Mouse (Mus musculus): ENCODE measurements around the gene Plcb1. TPM values are rescaled to one million over a fixed set of nuclear protein-coding genes. Genes with fewer than 3 reads are reported as not detected.

Plcb1 gene
- total RNA-seq (2015; ENCODE audit: low replicate concordance) = 0.96 and 3.3 TPM in 2 replicates
- total RNA-seq (2017; ENCODE audit: low replicate concordance) = 1.8 and 9.5 TPM in 2 replicates

DNA sequence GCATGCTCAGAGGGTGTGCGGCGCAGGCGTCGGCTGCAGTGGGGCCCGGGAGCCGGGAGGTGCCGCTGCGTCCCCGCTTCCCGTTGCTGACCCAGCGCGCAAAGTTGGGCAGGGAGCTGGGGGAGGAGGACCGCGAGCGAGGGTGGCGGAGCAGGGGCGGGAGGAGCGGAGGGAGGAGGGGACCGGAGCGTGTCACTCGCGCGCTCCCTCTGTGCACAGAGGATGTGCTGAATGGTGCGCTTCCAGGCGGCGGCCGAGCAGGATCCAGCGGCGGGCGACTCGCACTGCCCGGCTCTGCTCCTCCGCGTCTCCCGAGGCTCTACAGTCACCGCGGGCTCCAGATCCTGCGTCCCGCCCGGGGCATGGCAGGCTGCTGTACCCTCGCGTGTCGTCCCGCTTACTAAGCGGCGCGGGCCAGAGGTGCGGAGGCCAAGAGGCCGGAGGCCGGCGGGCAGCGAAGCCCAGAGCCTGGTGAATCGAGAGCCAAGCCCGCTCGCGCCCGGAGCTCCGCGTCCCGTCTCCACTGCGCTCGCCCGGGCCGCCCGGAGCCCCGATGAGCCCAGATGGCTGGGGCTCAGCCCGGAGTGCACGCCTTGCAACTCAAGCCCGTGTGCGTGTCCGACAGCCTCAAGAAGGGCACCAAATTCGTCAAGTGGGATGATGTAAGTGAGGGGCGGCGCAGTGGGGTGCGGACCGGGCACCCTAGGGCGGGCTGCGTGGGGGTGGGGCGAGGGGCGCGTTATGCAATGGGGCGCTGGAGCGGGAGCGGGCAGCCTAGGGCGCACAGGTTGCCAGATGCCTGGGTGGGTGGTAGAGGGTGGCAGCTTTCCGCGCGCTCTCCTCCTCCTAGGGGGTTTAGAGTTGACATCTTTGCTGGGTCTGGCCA, at the start of gene Plcb1:
Gene Plcb1 (plus strand): TSS at position 98 of the 886 bp plus-strand sequence.
- ATAC-seq (replicated peaks; ENCODE audit: low FRiP score, poor library complexity, severe bottlenecking) = no peak

- ATAC-seq (replicated peaks; ENCODE audit: low FRiP score, poor library complexity, severe bottlenecking) = no peak
Observed at GRCm38 (mm10) chr2:134755537-134755936, 30.3 kb upstream of the Plcb1 start.

DNA sequence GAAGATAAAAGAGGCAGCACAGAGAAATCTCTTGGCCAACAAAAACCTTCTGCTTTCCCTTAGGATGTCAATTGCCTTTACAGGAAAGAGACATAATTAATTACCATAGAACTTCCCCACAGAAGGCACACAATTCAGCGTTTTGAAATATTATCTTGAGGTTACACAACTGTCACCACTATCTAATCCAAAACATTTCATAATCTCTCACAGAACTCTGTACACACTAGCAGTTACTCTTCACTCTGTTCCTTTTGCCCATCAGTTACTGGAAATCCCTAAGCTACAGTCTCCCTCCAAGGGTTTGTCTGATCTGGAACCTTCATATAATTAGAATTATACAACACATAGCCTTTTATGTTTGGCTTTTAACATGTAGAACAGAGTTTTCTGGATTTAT, 29.8 kb upstream of the Plcb1 start:
- no peak for ATAC-seq (replicated peaks; ENCODE audit: low FRiP score, poor library complexity, severe bottlenecking)

- ATAC-seq (replicated peaks; ENCODE audit: low FRiP score, poor library complexity, severe bottlenecking) = no peak
Observed at GRCm38 (mm10) chr2:134761029-134761428, 24.8 kb upstream of the Plcb1 start.

- ATAC-seq (replicated peaks; ENCODE audit: low FRiP score, poor library complexity, severe bottlenecking) = peak; percentile 78
Observed at GRCm38 (mm10) chr2:134763406-134763990, 22.4 kb upstream of the Plcb1 start.

- no peak for ATAC-seq (replicated peaks; ENCODE audit: low FRiP score, poor library complexity, severe bottlenecking)
Observed at GRCm38 (mm10) chr2:134764506-134764905, 21.4 kb upstream of the Plcb1 start.

DNA sequence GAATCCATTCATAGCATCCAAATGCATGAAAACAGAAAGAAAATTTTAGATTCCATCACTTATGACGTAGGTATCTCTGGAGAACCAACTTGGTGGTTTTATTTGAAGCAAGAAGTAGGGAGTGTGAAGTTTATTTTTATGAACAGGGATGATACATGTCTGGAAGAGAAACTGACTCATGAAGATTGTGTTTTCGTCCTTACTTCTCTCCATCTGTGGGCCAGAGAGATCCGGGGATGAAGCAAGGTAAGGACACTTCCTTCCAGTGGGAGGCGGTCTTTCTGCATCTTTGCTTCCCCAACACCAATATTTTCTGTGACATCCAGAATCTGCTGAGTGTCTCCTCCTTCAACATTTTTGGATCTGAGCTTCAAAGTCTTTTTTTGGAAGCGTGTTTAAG, 6.0 kb upstream of the Plcb1 start:
- no peak for ATAC-seq (replicated peaks; ENCODE audit: low FRiP score, poor library complexity, severe bottlenecking)

DNA sequence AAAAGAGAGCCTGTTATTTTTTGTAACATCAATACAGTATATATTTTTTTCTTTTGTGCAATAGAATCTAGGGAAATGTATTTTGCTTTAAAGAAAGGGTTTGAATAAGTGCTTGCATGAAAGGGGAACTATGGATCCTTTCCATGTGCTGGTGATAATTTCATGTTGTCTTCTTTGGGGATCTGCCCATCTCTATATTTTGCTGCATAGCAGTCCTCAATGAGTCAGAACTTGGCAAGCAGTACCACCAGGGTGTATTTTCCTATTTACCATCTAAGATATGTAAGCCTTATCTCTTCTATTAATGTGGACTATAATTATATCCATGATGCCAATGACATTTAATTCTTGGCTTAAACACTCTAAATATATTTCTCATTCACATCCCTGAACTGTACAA, 5.6 kb upstream of the Plcb1 start:
- ATAC-seq (replicated peaks; ENCODE audit: low FRiP score, poor library complexity, severe bottlenecking) = no peak

DNA sequence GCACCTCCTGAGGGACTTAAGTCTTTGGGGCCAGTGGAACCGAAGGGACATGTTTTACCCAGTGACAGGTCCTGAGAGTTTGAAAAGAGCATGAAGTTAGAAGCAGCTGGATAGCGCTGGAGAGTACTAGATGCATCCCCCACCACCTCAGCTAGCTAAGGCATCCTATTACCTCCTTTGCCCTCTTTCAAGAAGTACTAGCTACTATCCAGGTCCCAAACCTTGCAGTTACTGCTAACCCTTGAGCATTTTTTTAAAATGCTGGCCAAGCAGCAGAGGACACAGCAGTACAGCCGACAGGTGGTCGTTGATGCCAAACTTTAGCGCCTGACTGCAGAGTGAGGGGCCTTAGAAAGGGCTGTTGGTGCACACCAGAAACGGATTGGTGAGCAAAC, 986 bp downstream of the Plcb1 start:
- ATAC-seq (replicated peaks; ENCODE audit: low FRiP score, poor library complexity, severe bottlenecking) = no peak

GRCm38 (mm10) chr2:134787336-134788095, 1.6 kb downstream of the Plcb1 start:
- no peak for ATAC-seq (replicated peaks; ENCODE audit: low FRiP score, poor library complexity, severe bottlenecking)

GRCm38 (mm10) chr2:134792926-134793325, 7.1 kb downstream of the Plcb1 start:
- no peak for ATAC-seq (replicated peaks; ENCODE audit: low FRiP score, poor library complexity, severe bottlenecking)

GRCm38 (mm10) chr2:134800226-134800625, 14.4 kb downstream of the Plcb1 start:
- no peak for ATAC-seq (replicated peaks; ENCODE audit: low FRiP score, poor library complexity, severe bottlenecking)

DNA sequence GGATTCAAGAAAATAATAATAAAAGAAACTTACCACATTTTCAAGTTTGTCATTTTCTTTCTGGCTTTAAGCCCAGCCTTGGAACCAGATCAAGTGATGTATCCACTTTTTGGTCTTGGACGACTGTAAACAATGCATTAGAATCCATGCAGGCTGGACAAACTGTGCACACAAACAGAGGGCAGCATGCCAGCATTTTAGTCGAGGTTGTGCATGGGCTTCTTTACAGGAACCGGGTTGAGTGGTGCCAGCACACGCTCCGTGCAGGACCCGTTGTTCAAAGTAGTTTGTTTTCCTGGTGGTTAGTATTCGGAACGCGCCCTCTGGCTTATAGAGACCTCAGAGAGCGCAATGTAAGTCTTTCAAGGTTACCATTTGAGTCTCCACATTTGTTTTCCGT, 30.5 kb downstream of the Plcb1 start:
- no peak for ATAC-seq (replicated peaks; ENCODE audit: low FRiP score, poor library complexity, severe bottlenecking)

GRCm38 (mm10) chr2:134817058-134817840, 31.4 kb downstream of the Plcb1 start:
- no peak for ATAC-seq (replicated peaks; ENCODE audit: low FRiP score, poor library complexity, severe bottlenecking)

DNA sequence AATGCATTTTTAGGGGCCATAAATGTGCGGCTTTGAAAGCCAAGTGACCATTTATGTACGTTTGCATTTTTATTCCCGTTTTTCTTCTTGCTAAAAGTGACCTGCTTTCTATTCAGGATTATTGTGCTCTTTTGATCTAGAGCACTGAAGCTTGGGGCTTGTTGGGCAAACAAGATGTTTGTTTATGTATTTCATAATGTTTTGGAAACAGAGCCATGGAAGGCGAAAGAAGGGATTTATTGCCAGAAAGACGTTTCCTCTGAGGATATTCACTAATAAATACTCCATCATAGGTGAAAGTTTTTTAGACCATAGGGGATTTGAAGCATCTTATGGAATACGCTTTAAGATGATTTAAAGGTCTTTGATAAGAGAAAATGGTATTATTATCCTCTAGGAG, 35.3 kb downstream of the Plcb1 start:
- no peak for ATAC-seq (replicated peaks; ENCODE audit: low FRiP score, poor library complexity, severe bottlenecking)

GRCm38 (mm10) chr2:134825645-134826044, 39.8 kb downstream of the Plcb1 start:
- no peak for ATAC-seq (replicated peaks; ENCODE audit: low FRiP score, poor library complexity, severe bottlenecking)

DNA sequence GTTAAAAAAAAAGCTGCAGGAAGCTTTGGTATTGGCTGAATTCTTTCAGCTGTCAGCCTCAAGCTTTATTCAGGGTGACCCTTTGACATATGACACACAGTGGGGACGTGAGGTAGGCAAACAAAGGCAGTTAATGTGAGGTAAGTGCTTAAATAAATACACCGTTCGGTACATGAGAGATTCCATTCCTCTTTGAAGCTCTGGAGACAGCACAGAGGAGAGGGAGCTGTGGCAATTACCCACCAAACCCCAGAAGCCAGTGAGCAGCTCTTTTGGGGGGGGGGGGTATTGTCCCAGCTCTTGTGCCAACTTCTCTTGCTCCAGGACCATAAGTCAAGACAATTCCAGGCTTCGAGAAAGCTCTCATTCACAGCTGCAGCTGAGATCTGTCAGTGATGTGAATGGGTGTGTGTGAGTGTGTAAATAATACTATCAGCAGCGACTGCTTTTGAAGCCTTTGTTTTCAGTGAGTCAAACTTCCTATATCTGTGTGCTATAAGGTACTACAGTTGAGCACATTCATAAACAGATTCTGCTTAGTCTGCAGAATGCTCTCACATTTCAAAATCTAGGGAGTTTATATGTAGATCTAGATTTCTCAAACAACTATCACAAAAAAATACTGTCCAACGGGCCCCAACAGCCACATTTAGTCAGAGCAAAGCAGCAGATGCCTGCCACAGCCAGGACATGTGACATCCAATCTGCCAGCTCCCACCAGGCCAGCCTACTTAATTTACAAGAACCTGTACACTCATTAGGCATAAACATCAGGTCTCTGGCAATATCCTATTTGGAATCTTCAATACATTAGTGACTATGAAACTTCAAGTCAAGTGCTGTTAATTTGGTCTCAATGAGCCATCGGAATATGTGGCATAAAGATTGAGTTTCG, 40.5 kb downstream of the Plcb1 start:
- no peak for ATAC-seq (replicated peaks; ENCODE audit: low FRiP score, poor library complexity, severe bottlenecking)

DNA sequence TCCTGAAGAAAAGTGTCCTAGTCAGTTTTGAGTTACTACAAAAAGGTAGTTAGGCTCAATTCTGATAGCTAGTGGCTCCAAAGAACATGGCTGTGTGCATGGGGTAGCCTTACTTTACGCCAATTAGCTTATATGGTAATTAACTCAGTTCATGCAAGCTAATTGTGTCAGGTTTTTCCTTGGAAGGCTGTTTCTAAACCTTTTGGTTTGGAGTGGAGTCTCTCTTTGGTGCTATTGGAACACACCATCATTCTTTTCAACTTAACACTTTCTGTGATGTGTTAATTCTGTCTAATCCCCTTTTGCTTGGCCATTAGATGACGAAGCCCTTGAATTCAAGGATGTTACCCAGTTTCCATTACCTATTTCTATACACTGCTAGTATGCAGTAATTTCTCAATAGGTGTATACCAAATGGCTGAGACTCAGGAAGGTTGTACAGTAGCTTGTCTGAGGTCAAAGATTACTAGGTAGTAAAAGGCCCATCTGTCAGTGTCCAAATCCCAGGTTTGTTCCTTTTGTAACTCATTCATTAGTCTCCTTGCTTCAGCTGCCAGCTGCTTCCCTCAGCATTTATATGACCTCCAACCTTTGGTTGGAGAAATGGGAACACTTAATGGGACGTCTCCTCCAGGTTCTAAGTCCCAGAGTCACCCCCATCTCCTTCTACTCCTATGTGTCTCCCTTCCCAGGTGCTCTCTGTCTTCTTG, 42.1 kb downstream of the Plcb1 start:
- no peak for ATAC-seq (replicated peaks; ENCODE audit: low FRiP score, poor library complexity, severe bottlenecking)

Measured in erythroblast, adult 5-6 weeks (primary cell).